ENCODE assay signal across 25 mouse cellular contexts in the genomic region with DNA sequence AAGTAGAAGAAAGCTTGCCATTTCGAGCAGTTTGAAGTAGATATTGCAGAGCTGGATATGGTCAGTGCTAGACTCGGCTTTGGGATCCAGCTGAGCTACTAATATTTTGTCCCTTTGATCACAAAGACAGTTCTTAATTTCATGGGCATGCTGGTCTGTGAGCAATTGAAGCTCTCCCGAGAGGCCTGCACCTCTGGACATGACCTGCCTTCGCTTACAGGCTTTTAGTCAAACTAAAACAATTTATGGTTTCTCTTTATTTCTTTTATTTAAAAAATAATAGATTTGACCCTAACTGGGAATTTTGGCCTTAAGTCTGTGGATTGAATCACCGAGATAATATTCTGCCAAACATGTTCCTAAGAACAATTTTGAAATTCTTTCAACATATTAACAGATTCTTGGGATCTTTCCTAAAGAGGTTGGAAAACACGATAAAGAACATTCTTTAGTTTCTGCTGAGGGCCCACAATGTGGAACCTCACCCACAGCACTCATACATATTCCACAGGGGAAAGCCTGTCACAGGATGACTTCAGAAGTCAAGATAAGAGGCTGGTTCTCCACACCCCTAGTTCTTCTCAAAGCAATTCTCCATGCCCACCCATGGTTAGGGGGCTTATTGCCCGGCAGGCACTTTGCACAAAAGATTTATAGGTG.
DNase-seq lines count a peak whose midpoint lies in the region; ATAC-seq and TF ChIP-seq lines count a peak whose summit lies in the region.
"Had no signal": no experiment of that assay in that cellular context is flagged by ENCODE, and none has a peak within 500 bp of the region (broad histone marks: within the 10 kb centered on the region; RNA-seq: fewer than 3 reads in every experiment).

No protein-coding gene starts in this region.

- peak overlapping the region; percentile 47 for H3K27ac ChIP-seq in heart, adult 2 months
- H3K27ac ChIP-seq in heart, embryonic 10.5 days: no peak overlapping the region
- H3K27ac ChIP-seq in midbrain, embryonic 11.5 days (ENCODE audit: low read depth, low read length): no peak overlapping the region
- no peak overlapping the region for H3K27ac ChIP-seq in midbrain, embryonic 16.5 days (ENCODE audit: low read length)
- H3K27ac ChIP-seq: embryonic facial prominence, embryonic 10.5 days; forebrain, embryonic 10.5 days; heart, embryonic 15.5 days; hindbrain, embryonic 10.5 days; hindbrain, embryonic 14.5 days; intestine, embryonic 15.5 days had no signal

- intact Hi-C loops in heart, adult 2 months (cut with DNase I): loop anchor here (10.0 kb wide), 1 partner anchor 122 kb away; the partner anchor contains the start of genes Fbn1 and Gm9913

- DNase-seq in embryo, embryonic 11 days: peak; percentile 14
- DNase-seq in embryo, embryonic 10 days (ENCODE audit: low spot score): no peak
- no peak for DNase-seq in heart, adult 2 months
- no peak for DNase-seq in heart, embryonic 10.5 days (ENCODE audit: low spot score)
- peak; percentile 69 for DNase-seq in midbrain, embryonic 11.5 days (ENCODE audit: low spot score, missing footprints)
- DNase-seq in natural killer cell, adult 2 months (ENCODE audit: low spot score in 2 of 2): no peak
- DNase-seq: adrenal gland, postnatal 14 days; B cell, adult 2 months; cerebellum, adult 11-12 months; cerebellum, adult 9-10 months; cerebellum, postnatal 25 days; gastrocnemius, postnatal 10 days had no signal

- H3K9me3 ChIP-seq in heart, embryonic 10.5 days: no peaks in the 10 kb centered on the region
- no peaks in the 10 kb centered on the region for H3K9me3 ChIP-seq in midbrain, embryonic 11.5 days (ENCODE audit: control insufficient read depth, low read length)
- no peaks in the 10 kb centered on the region for H3K9me3 ChIP-seq in midbrain, embryonic 16.5 days (replicated peaks; ENCODE audit: control insufficient read depth, low read length, poor library complexity, severe bottlenecking)
- H3K9me3 ChIP-seq: embryonic facial prominence, embryonic 10.5 days; forebrain, embryonic 10.5 days; heart, embryonic 15.5 days; hindbrain, embryonic 10.5 days; intestine, embryonic 15.5 days had no signal

- TF ChIP-seq CTCF in heart, adult 2 months (IDR thresholded peaks at IDR 0.05): no peak

- H3K36me3 ChIP-seq in heart, adult 2 months (ENCODE audit: control insufficient read depth, insufficient read depth, low read length): peaks cover 12% of the 10 kb centered on the region
- H3K36me3 ChIP-seq in heart, embryonic 10.5 days: peaks cover 8% of the 10 kb centered on the region; the same call in 1 of the 2 replicates
- no peaks in the 10 kb centered on the region for H3K36me3 ChIP-seq in midbrain, embryonic 11.5 days (ENCODE audit: control insufficient read depth, insufficient read depth, low read length)
- H3K36me3 ChIP-seq in midbrain, embryonic 16.5 days (ENCODE audit: control insufficient read depth, insufficient read depth, low read length): no peaks in the 10 kb centered on the region; the same call in none of the 2 replicates
- H3K36me3 ChIP-seq: hindbrain, embryonic 10.5 days; intestine, embryonic 15.5 days had no signal

- TF ChIP-seq EP300 in heart, adult 2 months (IDR thresholded peaks at IDR 0.05; ENCODE audit: insufficient read depth, low read depth, low read length): no peak

- no peaks in the 10 kb centered on the region for H3K27me3 ChIP-seq in heart, adult 2 months (ENCODE audit: control insufficient read depth, insufficient read depth, low read length)
- no peaks in the 10 kb centered on the region for H3K27me3 ChIP-seq in heart, embryonic 10.5 days (ENCODE audit: insufficient read depth, poor library complexity, severe bottlenecking)
- no peaks in the 10 kb centered on the region for H3K27me3 ChIP-seq in midbrain, embryonic 11.5 days (ENCODE audit: control insufficient read depth, insufficient read depth, low read length)
- H3K27me3 ChIP-seq in midbrain, embryonic 16.5 days (ENCODE audit: control insufficient read depth, insufficient read depth, low read depth, low read length): no peaks in the 10 kb centered on the region
- H3K27me3 ChIP-seq: heart, embryonic 15.5 days; intestine, embryonic 15.5 days; Patski had no signal

- ATAC-seq in midbrain, embryonic 11.5 days (ENCODE audit: low FRiP score): no peak
- ATAC-seq in midbrain, embryonic 16.5 days: no peak
- ATAC-seq: activated CD4-positive, CD25-positive, alpha-beta regulatory T cell, adult 4 months; CD4-positive, CD25-positive, alpha-beta regulatory T cell, adult 4 months; forebrain, embryonic 14.5 days; intestine, embryonic 15.5 days had no signal

- no peaks in the 10 kb centered on the region; the same call in 1 of the 2 replicates for H3K4me1 ChIP-seq in heart, adult 2 months (ENCODE audit: control insufficient read depth, insufficient read depth, low read length)
- H3K4me1 ChIP-seq in heart, embryonic 10.5 days: 0 out of 2 replicates have a peak, but pooled peaks cover 3% of the 10 kb centered on the region
- no peaks in the 10 kb centered on the region for H3K4me1 ChIP-seq in midbrain, embryonic 11.5 days (ENCODE audit: control insufficient read depth, insufficient read depth, low read length)
- no peaks in the 10 kb centered on the region for H3K4me1 ChIP-seq in midbrain, embryonic 16.5 days (ENCODE audit: control insufficient read depth, insufficient read depth, low read length)
- H3K4me1 ChIP-seq: heart, embryonic 15.5 days; hindbrain, embryonic 10.5 days; intestine, embryonic 15.5 days had no signal

- H3K4me3 ChIP-seq in heart, adult 2 months: no peak overlapping the region
- no peak overlapping the region for H3K4me3 ChIP-seq in heart, embryonic 10.5 days
- H3K4me3 ChIP-seq in midbrain, embryonic 11.5 days (ENCODE audit: low read depth, low read length): no peak overlapping the region
- H3K4me3 ChIP-seq in midbrain, embryonic 16.5 days (ENCODE audit: low read depth, low read length): no peak overlapping the region
- H3K4me3 ChIP-seq: embryonic facial prominence, embryonic 10.5 days; erythroblast, embryonic 14.5 days; forebrain, embryonic 10.5 days; heart, embryonic 15.5 days; hindbrain, embryonic 10.5 days; intestine, embryonic 15.5 days had no signal

- WGBS in heart, adult 2 months: 72% methylated on average over 7 of the region's 7 CpGs
- WGBS in heart, embryonic 10.5 days: 82% methylated on average over 7 of the region's 7 CpGs
- 71% methylated on average over 7 of the region's 7 CpGs for WGBS in midbrain, embryonic 11.5 days
- WGBS in midbrain, embryonic 16.5 days: 66% methylated on average over 7 of the region's 7 CpGs

- no peak for TF ChIP-seq POLR2A in heart, adult 2 months (IDR thresholded peaks at IDR 0.05; ENCODE audit: insufficient read depth, low read depth, low read length)

- H3K4me2 ChIP-seq in midbrain, embryonic 11.5 days: no peak overlapping the region
- H3K4me2 ChIP-seq in midbrain, embryonic 16.5 days (ENCODE audit: low read length): no peak overlapping the region
- H3K4me2 ChIP-seq: heart, embryonic 11.5 days; heart, embryonic 15.5 days; hindbrain, embryonic 14.5 days; intestine, embryonic 15.5 days had no signal

- H3K79me2 ChIP-seq in heart, adult 2 months (replicated peaks; ENCODE audit: control insufficient read depth, insufficient read depth, low read length): no peaks in the 10 kb centered on the region

- H3K9ac ChIP-seq in heart, adult 2 months (ENCODE audit: low read depth, low read length): no peak overlapping the region
- H3K9ac ChIP-seq in midbrain, embryonic 11.5 days (ENCODE audit: low read length): no peak overlapping the region
- H3K9ac ChIP-seq in midbrain, embryonic 16.5 days (ENCODE audit: low read depth, low read length): no peak overlapping the region
- H3K9ac ChIP-seq: heart, embryonic 15.5 days; hindbrain, embryonic 14.5 days; intestine, embryonic 15.5 days had no signal

Comparison
In these comparisons a context has a peak if more than half of its experiments do, and no peak if none do; other contexts are left out.
1. DNase-seq: peak in embryo, embryonic 11 days (single experiment) and midbrain, embryonic 11.5 days (single experiment); none in embryo, embryonic 10 days (single experiment), heart, adult 2 months (0 of 2), heart, embryonic 10.5 days (single experiment) and natural killer cell, adult 2 months (0 of 2).